Mouse (Mus musculus) T-helper 2 cell (primary cell): ENCODE data around the gene Mrpl4.

Experiments used
- in situ Hi-C: fragments of 300-600 bp; cut with MboI, MseI; formaldehyde crosslinking; loops from one replicate; pipeline ENCODE4 v1.15.1; 2025; ENCODE audit warnings: high pct_unique_total_duplicates

The Mrpl4 gene

DNA sequence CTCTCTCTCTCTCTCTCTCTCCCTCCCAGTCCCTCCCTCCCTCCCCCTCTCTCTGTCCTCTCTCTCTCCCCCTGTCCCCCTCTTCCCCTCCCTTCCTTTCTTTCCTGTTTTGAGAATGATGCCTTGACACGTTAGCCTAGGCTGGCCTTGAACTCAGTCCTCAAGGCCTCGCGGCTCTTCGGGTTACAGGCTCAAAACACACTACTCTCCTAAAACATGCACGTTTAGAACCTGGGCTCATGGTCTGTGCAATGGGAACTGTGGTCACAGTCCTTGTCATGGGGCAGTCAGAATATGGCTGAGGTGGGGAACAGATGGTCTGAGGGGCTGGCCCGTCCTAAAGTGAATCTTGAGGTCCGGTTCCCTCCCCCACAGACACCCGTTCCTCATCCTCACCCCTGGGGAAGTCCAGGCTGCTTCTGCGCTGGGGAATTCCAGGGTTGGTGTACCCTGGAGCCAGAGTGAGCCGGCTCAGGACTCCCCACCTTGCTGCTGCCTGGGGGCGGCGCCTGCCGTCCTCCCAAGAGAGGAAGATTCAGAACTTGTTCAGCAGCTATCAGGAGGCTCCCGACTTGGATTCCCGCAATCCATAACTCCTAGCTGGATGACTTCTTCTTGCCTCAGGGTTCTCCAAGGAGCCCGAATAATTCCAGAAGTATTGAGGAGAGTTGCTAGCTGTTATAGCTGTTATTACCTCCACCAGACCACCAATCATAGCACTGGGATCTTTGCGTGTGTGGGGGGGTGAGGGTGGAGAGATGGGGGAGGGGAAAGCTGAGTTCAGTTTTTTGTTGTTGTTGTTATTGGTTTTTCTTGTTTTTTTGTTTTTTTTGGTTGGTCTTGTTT, 14.0 kb downstream of the Mrpl4 start:
- in situ Hi-C loops, result no loop called here

DNA sequence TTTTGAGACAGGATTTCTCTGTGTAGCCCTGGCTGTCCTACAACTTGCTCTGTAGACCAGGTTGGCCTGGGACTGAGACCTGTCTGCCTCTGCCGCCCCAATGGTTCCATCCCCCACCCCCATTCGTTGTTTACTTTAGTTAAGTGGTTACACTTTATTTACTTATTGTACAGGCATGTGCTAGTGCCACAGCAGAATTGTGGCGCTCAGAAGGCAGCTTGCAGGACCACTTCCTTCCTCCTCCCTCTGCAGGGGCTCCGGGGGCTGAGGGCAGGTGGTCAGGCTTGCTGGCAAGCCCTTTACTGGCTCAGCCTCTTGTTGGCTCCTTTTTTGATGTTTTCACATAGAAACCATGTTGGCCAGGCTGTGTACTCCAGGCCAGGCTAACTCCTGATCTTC, 14.6 kb downstream of the Mrpl4 start:
- in situ Hi-C loops, result no loop called here

DNA sequence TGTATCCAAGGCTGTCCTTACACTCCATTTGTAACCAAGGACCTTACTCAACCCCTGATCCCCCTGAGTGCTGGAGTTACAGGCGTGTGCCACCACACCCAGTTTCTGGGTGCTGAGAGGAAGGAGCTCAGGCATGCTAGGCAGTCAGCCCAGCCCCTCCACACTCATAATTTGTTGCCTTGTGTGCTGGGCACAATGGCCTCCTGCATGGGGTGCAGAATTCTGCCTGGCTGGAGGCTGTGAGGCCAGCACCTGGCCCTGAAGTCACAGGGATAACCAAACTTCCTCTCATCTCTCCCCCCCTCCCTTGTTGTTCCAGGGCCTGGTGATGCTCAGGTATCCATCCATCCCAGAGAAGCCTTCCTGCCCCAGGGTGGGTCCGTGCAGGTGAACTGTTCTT, 16.1 kb downstream of the Mrpl4 start:
- in situ Hi-C loops, result no loop called here

DNA sequence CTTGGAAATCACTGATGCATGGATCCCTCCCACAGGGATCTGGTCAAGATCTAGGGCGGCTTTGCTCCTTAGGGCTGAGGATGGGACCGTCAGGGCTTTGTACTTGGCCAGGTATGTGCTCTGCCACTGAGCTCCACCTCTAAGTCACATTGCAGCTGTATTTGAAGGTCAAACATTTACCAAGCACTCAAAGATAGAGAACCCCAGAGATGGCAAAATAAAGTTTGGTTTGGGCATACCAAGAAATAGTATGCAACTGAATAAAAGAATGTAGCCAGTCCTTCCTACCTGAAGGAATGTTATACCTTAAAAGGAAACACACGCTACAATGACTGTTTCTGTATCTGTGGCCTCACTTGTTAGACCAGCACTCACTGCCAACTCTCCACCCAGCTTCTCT, 18.8 kb downstream of the Mrpl4 start:
- in situ Hi-C loops, result no loop called here

DNA sequence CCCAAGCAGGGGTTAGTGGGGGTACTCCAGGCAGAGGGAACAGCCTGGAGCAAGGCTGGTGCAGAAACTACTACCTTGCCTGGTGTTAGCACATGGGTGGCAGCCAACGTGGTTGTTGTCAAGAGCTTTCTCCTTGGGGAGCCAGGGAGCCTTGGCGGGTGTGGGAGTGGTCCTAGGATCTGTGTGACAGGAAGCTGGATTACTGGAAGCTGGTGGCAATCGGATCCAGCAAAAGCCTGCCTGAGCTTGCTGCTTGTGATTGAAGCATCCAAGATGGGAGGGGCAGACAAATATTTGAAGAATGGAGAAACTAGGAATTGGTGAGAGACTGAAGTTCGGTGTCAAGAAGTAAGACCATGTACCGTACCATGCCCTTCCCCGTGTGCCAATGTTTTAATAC, 19.8 kb downstream of the Mrpl4 start:
- in situ Hi-C loops, result no loop called here

DNA sequence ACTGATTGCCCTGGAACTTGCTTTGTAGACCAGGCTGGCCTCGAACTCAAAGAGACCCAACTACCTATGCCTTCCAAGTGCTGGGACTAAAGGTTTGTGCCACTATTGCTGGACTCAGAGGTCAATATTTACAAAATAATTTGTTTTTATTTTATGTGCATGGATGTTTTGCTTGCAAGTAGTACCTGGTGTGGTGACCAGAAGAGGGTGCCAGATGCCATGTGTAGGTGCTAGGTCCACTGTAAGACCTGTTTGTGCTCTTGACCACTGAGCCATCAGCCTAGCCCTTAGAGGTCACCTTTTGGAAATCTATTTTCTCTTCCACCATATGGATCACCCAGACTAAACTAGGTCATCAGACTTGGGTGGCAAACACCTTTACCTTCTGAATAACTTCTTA, 20.2 kb downstream of the Mrpl4 start:
- in situ Hi-C loops, result no loop called here

DNA sequence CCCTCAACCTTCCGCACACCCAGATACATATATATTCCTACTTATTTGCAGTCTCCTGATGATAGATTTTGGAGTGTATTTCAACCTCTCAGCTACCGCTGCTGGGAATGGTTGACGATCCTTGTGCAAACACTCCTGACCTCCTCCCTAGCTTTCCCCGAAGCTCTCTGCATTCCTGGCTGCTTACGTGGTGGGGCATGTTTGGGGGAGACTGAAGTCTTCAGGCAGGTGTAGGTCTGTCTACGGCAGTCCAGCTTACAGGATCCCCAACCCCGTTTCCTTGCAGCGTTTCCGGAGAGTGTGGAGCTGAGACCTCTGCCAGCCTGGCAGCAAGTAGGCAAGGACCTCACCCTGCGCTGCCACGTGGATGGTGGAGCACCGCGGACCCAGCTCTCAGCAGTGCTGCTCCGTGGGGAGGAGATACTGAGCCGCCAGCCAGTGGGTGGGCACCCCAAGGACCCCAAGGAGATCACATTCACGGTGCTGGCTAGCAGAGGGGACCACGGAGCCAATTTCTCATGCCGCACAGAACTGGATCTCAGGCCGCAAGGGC, 22.8 kb downstream of the Mrpl4 start:
- in situ Hi-C loops, result loop anchor here (5.0 kb wide), 1 partner anchor 117 kb away; no protein-coding TSS in a partner anchor

DNA sequence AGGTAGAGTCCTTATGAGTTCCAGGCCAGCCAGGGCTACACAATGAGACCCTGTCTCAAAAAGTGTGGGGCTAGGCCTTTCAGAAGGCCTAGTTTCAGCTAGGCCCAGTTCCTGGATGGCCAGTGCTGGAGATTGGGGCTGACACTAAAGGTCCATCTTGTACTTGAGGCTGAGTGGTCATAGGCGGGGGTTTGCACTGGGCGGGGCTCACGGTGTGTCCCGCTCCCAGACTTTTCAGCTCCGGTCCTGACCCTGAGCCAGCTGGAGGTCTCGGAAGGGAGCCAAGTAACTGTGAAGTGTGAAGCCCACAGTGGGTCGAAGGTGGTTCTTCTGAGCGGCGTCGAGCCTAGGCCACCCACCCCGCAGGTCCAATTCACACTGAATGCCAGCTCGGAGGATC, 24.3 kb downstream of the Mrpl4 start:
- in situ Hi-C loops, result loop anchor here (5.0 kb wide), 1 partner anchor 115 kb away; no protein-coding TSS in a partner anchor

DNA sequence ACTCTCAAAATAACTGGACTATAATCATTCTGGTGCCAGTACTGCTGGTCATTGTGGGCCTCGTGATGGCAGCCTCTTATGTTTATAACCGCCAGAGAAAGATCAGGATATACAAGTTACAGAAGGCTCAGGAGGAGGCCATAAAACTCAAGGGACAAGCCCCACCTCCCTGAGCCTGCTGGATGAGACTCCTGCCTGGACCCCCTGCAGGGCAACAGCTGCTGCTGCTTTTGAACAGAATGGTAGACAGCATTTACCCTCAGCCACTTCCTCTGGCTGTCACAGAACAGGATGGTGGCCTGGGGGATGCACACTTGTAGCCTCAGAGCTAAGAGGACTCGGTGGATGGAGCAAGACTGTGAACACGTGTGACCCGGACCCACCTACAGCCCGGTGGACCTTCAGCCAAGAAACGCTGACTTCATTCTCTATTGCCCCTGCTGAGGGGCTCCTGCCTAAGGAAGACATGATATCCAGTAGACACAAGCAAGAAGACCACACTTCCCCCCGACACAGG, 25.3 kb downstream of the Mrpl4 start:
- in situ Hi-C loops, result loop anchor here (5.0 kb wide), 1 partner anchor 114 kb away; no protein-coding TSS in a partner anchor

DNA sequence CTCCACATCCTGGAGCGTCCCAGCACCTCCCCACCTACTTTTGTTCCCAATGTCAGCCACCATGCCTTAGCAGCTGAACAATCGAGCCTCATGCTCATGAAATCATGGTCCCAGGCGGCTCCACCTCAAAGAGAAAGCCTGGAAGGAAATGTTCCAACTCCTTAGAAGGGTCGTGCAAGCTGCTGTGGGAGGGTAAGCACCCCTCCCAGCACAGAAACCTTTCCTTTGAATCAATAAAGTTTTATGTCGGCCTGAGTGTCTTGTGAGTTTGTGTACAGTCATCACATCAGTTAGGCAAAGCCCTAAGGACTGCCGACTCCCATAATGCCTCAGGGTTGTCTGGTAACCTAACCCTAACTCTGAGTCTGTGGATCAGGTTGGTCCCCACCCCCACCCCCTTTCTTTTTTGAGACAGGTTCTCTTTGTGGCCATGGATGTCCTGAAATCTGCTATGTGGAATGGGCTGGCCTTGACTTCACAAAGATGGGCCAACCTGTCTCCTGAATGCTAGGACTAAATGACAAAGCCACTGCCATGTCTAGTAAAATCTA, 26.1 kb downstream of the Mrpl4 start:
- in situ Hi-C loops, result loop anchor here (5.0 kb wide), 1 partner anchor 114 kb away; no protein-coding TSS in a partner anchor

DNA sequence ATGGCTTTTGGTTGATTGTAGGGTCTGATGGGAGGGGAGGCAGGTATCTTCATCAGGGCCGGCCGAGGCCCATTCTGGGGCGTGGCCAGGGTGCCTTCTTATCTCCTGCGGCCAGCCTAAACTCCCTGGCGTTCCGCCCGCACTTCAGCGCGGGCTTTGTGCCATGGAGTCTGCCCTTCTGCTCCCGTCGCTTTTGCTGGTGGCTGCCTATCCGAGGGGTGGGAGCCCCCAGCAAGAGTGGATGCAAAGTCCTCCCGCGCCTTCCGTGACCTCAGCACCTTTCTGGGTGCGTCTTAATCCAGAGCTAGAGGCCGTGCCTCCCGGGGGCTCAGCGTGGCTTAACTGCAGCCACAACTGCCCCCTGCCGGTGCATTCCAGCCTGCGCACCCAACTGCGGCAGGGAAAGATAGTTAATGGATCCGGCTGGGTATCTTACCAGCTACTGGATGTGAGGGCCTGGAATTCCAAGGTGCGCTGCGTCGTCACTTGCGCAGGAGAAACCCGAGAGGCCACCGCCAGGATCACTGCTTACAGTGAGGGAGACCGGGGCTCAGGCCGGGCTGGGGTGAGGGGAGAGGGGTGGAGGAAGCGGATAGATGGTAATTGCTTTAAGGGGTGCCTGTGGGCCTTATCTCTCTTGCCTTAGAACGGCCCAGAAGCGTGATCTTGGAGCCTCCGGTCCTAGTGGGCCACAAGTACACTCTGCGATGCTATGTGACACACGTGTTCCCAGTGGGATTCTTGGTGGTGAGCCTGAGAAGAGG, 26.9 kb downstream of the Mrpl4 start, which contains the start of gene Icam4:
Icam4 (plus strand) TSS at position 83 of the 764 bp plus-strand sequence.
- in situ Hi-C loops, result loop anchor here (5.0 to 10.0 kb wide), 2 partner anchors 113 to 1195 kb away; partner anchors contain the start of gene Zfp809

DNA sequence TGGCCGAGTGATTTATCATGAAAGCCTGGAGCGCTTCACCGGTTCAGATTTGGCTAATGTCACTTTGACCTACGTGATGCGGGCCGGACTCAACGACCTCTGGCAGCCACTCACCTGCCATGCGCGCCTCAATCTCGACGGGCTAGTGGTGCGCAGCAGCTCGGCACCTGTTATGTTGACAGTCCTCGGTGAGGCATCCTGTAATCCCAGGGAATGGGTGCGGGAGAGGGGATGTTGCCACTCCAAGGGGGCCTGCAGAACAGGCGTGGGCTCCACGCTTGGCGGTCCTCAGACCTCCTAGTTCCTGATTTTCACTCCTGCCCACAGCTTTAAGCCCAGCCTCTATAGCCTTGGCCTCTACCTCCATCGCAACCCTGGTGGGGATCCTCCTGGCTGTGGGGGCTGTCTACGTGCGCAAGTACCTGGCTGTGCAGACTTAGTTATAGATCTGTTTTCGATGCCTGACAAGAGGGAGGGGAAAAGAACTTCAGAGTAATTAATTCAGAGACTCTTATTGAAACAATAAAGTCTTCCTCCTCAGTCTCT, 27.6 kb downstream of the Mrpl4 start:
- in situ Hi-C loops, result loop anchor here (10.0 kb wide), 1 partner anchor 1195 kb away; the partner anchor contains the start of gene Zfp809

DNA sequence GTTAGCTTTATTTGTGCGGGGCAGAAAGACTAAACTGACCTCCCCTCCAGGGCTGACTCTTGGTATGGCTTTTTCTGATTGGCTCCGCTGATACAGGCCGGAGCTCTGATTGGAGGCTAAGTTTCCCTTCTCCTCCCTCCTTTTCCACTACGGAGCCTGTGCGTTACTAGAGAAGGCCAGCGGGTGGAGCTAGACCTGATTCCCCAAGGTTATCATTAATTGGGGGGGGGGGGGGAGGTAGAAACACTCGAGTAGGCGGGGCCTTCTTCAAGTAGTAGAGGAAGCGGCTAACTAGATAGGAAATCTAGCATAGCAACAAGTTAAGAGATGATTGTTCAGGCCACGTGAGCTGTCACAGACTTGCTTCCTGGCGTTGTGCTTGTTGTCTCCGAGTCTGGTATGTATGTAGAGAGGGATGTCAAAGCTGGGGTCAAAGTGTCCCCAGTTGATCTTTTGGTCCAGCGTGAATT, 28.3 kb downstream of the Mrpl4 start:
- in situ Hi-C loops, result loop anchor here (10.0 kb wide), 1 partner anchor 1194 kb away; the partner anchor contains the start of gene Zfp809

DNA sequence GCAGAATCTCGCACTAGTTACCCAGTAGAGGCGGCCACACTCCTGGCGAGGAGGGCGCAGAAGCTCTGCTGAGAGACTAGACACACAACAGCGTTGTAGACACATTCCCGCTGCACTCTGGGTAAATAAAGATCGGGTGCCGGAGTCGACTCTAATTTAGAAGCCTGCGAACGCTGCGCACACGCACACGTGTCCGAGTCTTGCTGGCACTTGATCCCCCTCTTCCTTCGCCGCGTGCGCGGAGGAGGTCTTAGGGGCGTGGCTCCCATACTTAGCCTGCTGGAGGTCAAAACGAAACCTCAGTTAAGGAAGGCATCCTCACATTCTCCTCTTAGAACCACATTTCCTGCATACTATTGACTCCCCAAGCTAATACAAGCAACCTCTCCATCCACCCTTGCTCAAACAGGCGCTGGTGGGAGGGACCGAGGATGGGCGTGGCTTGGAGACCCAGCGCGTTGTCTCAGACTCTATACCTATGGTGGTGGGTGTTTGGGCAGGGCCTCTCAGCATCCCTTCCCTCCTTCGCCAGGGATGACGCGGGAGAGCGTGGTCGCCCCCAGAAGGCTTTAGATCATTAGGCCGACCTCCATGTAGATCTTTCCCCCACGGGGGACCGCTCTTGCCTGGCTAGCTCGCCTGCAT, 28.8 kb downstream of the Mrpl4 start:
- in situ Hi-C loops, result loop anchor here (10.0 kb wide), 1 partner anchor 1193 kb away; the partner anchor contains the start of gene Zfp809

DNA sequence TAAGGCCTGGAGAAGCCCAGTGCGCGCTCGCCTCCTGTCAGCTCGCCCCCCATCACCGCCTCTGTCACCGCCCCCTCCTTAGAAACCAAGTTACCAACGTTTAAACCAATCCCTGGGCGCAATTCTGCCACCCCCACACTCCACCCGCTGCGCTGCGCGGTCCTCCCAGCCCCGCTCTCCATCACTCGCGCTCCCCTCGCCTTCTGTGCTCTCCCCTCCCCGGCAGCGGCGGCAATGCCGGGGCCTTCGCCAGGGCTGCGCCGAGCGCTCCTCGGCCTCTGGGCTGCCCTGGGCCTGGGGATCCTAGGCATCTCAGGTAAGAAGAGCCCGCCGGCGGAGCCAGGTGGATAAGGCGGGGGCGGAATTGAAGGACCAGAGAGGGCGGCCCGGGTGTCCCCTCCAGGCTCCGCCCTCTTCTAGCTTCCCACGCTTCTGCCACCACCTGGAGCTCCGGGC, 29.4 kb downstream of the Mrpl4 start, which contains the start of gene Icam5:
Icam5 (plus strand) TSS at position 178 of the 456 bp plus-strand sequence.
- in situ Hi-C loops, result loop anchor here (10.0 kb wide), 1 partner anchor 1193 kb away; the partner anchor contains the start of gene Zfp809

DNA sequence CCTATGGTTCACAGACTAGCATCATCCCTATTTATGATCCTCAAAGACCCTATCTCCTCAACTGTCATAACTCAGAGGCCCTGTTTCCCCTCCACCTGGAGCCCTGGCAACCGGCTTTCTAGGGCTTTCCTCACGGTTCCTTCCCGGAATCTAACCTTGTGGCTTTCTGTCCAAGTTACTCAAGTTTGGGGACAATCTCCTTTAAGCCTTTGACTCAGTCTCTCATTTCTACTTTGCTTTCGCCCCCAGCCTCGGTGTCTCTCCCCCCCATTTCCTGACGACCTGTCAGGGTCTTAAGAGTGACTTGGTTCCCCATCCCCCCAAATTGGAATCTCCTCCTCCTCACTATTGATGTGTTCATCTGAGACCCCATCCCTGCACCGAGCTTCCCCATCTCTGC, 30.0 kb downstream of the Mrpl4 start:
- in situ Hi-C loops, result loop anchor here (10.0 kb wide), 1 partner anchor 1192 kb away; the partner anchor contains the start of gene Zfp809

DNA sequence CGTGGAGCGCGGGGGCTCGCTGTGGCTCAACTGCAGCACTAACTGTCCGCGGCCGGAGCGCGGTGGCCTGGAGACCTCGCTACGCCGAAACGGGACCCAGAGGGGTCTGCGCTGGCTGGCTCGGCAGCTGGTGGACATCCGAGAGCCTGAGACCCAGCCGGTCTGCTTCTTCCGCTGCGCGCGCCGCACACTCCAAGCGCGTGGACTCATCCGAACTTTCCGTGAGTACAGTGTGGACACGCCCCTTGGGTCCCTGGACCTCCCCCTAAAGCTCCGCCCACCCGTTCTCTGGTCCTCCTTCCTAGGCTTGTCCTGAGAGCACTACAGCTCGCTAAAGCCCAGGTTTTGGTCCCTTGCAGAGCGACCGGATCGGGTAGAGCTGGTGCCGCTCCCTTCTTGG, 30.6 kb downstream of the Mrpl4 start:
- in situ Hi-C loops, result loop anchor here (10.0 kb wide), 1 partner anchor 1192 kb away; the partner anchor contains the start of gene Zfp809

DNA sequence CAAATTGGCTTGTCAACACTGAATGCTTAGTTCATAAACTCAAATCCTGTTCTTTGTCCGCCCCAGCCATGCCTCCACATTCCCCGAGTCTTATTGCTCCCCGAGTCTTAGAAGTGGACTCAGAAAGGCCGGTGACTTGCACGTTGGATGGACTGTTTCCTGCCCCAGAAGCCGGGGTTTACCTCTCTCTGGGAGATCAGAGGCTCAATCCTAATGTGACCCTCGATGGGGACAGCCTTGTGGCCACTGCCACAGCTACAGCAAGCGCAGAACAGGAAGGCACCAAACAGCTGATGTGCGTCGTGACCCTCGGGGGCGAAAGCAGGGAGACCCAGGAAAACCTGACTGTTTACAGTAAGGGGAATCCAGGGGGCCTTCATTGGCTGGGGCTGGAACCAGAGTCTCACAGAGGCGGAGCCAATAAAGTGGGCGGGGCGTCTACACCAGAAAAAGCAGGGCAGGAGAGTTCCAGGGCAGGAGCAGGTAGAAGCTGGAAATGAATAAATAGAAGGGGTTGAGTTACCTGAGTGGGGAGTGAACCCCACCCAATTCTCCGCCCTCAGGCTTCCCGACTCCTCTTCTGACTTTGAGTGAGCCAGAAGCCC, 32.0 kb downstream of the Mrpl4 start:
- in situ Hi-C loops, result loop anchor here (10.0 kb wide), 1 partner anchor 1190 kb away; the partner anchor contains the start of gene Zfp809

DNA sequence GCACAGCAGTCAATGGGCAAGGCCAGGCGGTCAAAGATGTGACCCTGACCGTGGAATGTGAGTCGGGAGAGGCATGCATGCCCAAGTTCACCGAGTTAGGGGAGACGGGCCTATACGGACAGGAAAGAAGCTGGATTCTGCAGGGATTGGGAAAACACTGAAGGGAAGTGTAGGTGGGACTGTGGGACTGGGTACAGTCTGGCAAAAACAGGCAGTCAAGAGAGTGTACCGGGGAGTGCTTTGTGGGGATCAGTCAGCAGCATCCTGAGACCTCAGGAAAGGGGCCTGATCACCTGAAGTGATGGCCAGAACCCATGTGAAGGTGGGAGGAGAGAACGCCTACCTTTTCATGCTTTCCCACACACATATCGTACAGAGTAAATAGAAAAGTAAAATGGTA, 33.0 kb downstream of the Mrpl4 start:
- in situ Hi-C loops, result loop anchor here (10.0 kb wide), 1 partner anchor 1189 kb away; the partner anchor contains the start of gene Zfp809
